Mouse (Mus musculus) heart, embryonic 14.5 days (tissue): ENCODE results near the gene Klk6. TPM values are rescaled to one million over a fixed set of nuclear protein-coding genes. Genes with fewer than 3 reads are reported as not detected.
A peak's percentile ranks its signal among the peaks of the same experiment; 100 is the strongest.

Experiments
- ATAC-seq: fragments of 200-750 bp; cut with Nextera tagmentation; 2 replicates; pipeline ENCODE4 v1.8.0; 2017; ENCODE audit warnings: low read depth, moderate TSS enrichment; ENCODE audit not compliant: insufficient number of reproducible peaks, insufficient read depth, low FRiP score
- H3K27ac ChIP-seq, 2 experiments: fragments of 200-500 bp in 1 of 2; fragments of 300-500 bp in 1 of 2; sonication (generic) in 1 of 2; replicated peaks in 1 of 2; 2 replicates each; pipeline ENCODE4 v1.5.1; 2012 to 2014; ENCODE audit warnings: low read depth in 2 of 2, low read length in 2 of 2, control low read depth in 1 of 2, mild to moderate bottlenecking in 1 of 2, mixed read lengths in 1 of 2; ENCODE audit not compliant: control insufficient read depth in 1 of 2, insufficient read depth in 1 of 2
- H3K27me3 ChIP-seq: fragments of 300-500 bp; sonication (generic); 2 replicates; pipeline ENCODE4 v1.6.1; 2014; ENCODE audit warnings: mild to moderate bottlenecking, low read length, control low read depth; ENCODE audit not compliant: control insufficient read depth, insufficient read depth
- H3K36me3 ChIP-seq: fragments of 300-500 bp; sonication (generic); 2 replicates; pipeline ENCODE4 v1.6.1; 2014; ENCODE audit warnings: mild to moderate bottlenecking, control low read depth, low read length, mixed read lengths; ENCODE audit not compliant: control insufficient read depth, insufficient read depth
- H3K4me1 ChIP-seq, 2 experiments: fragments of 200-500 bp in 1 of 2; fragments of 300-500 bp in 1 of 2; sonication (generic) in 1 of 2; 2 replicates each; pipeline ENCODE4 v1.6.1; 2012 to 2014; ENCODE audit warnings: low read length in 2 of 2, control low read depth in 1 of 2, mixed read lengths in 1 of 2; ENCODE audit not compliant: control insufficient read depth in 2 of 2, insufficient read depth in 2 of 2
- H3K4me2 ChIP-seq: fragments of 300-500 bp; sonication (generic); 2 replicates; pipeline ENCODE4 v1.6.1; 2014; ENCODE audit warnings: mild to moderate bottlenecking, low read length
- H3K4me3 ChIP-seq, 2 experiments: fragments of 200-500 bp in 1 of 2; fragments of 300-500 bp in 1 of 2; sonication (generic) in 1 of 2; 2 replicates each; pipeline ENCODE4 v1.5.1; 2012 to 2014; ENCODE audit warnings: low read length in 2 of 2, mild to moderate bottlenecking in 2 of 2, control low read depth in 1 of 2, low read depth in 1 of 2, moderate library complexity in 1 of 2; ENCODE audit not compliant: control insufficient read depth in 1 of 2, insufficient read depth in 1 of 2
- H3K9ac ChIP-seq: fragments of 300-500 bp; sonication (generic); 2 replicates; pipeline ENCODE4 v1.6.1; 2014; ENCODE audit warnings: mild to moderate bottlenecking, low read length
- H3K9me3 ChIP-seq: fragments of 300-500 bp; sonication (generic); 2 replicates; pipeline ENCODE4 v1.6.1; 2016; ENCODE audit warnings: low read length, control low read depth; ENCODE audit not compliant: control insufficient read depth
- WGBS: fragments of 180-500 bp; shearing (Covaris S2); extraction: QIAGEN DNeasy Blood & Tissue Kit; methylation state at CpG from one replicate; pipeline ENCODE4 v1.1.7; 2014; 5-methylcytosine and 5-hydroxymethylcytosine counted together
- polyA plus RNA-seq: library from polyadenylated mRNA; unstranded; fragments of >200 nt; fragmentation: Nextera tagmentation; extraction: Ambion mirVana; gene quantifications from 2 replicates; pipeline ENCODE4 v1.2.1, GENCODE M21; 2014

Gene Klk6
- polyA plus RNA-seq, 1 experiment from 2014 or later = not detected

- Histone ChIP-seq H3K27me3 (peaks cover 8% of the 10 kb centered on the region), H3K36me3 (no peaks in the 10 kb centered on the region), H3K27ac (no peak within 1 kb of the TSS), H3K4me3 (no peak within 1 kb of the TSS), H3K4me2 (no peak within 1 kb of the TSS), H3K9ac (no peak within 1 kb of the TSS), H3K9me3 (no peaks in the 10 kb centered on the region), H3K4me1 (peaks cover 0 to 4% of the 10 kb centered on the region in 2 experiments; a peak in 1 of 4 replicates)
- WGBS = 60% methylated on average over 5 of the region's 5 CpGs
- no peak for ATAC-seq
Observed at GRCm38 (mm10) chr7:43780746-43781145, 43.6 kb upstream of the Klk6 start, which contains the start of gene Klk10. Gene Klk10, plus strand, starts transcription at chr7:43781035.

DNA sequence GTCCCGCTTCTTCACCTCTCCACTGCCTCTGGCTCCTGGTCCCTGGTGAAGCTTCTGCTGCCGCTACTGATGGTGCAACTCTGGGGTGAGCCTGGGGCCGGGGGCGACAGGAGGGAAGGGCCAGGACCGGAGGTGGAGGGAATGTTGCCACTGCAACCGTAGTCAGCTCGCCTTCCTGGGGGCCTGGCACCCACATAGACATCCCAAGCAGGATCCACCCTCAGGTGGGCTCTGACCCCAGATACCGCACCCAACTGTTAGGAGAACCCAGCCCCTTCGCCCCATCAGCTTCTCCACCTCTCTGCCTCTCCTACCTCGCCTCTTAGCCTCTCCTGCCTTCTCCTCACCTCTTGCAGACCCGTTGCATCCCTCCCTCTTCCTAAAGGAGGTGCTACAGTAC, 42.8 kb upstream of the Klk6 start:
- H3K4me2 ChIP-seq = no peak overlapping the region
- WGBS = 80% methylated on average over 10 of the region's 11 CpGs
- peaks cover 0 to 4% of the 10 kb centered on the region in 2 experiments; a peak in 1 of 4 replicates for H3K4me1 ChIP-seq
- H3K9ac ChIP-seq = no peak overlapping the region
- H3K36me3 ChIP-seq = no peaks in the 10 kb centered on the region
- H3K27me3 ChIP-seq = peaks cover 8% of the 10 kb centered on the region
- no peak overlapping the region for H3K4me3 ChIP-seq
- ATAC-seq = no peak
- no peak overlapping the region for H3K27ac ChIP-seq
- no peaks in the 10 kb centered on the region for H3K9me3 ChIP-seq

GRCm38 (mm10) chr7:43782275-43783265, 41.7 kb upstream of the Klk6 start:
- no peaks in the 10 kb centered on the region for H3K36me3 ChIP-seq
- peak overlapping the region; percentile 17 to 23; a peak in 3 of 4 replicates for H3K4me3 ChIP-seq
- no peak overlapping the region for H3K27ac ChIP-seq
- peaks cover 8% of the 10 kb centered on the region for H3K27me3 ChIP-seq
- H3K4me2 ChIP-seq = peak overlapping the region; percentile 62
- peak overlapping the region; percentile 47; the same call in 1 of the 2 replicates for H3K9ac ChIP-seq
- peaks cover 0 to 4% of the 10 kb centered on the region in 2 experiments; a peak in 1 of 4 replicates for H3K4me1 ChIP-seq
- H3K9me3 ChIP-seq = no peaks in the 10 kb centered on the region
- no peak for ATAC-seq
- 8% methylated on average over 36 of the region's 36 CpGs for WGBS

DNA sequence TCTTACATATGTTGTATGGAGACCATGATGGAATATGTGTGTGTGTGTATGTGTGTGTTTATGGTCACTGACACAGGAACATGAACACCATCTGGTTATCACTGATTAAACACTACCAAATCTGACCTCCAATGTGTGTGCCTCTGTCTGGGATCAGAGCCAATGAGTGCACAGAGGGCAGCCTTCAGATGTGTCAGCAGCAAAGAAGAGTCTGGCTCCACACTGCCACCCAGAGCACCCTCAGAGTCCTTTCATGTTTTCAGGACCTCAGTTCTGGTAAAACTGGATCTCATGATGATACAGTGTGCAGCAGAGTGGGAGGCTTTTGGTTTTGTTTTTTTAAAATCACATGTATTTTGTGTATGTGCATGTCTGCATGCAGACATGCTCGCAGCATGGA, 39.0 kb upstream of the Klk6 start:
- H3K36me3 ChIP-seq = no peaks in the 10 kb centered on the region
- no peak overlapping the region for H3K4me3 ChIP-seq
- no peak overlapping the region for H3K9ac ChIP-seq
- H3K4me2 ChIP-seq = no peak overlapping the region
- 88% methylated on average over 1 of the region's 1 CpGs for WGBS
- H3K27ac ChIP-seq = no peak overlapping the region
- peaks cover 0 to 4% of the 10 kb centered on the region in 2 experiments; a peak in 1 of 4 replicates for H3K4me1 ChIP-seq
- peaks cover 8% of the 10 kb centered on the region for H3K27me3 ChIP-seq
- H3K9me3 ChIP-seq = no peaks in the 10 kb centered on the region
- ATAC-seq = no peak

DNA sequence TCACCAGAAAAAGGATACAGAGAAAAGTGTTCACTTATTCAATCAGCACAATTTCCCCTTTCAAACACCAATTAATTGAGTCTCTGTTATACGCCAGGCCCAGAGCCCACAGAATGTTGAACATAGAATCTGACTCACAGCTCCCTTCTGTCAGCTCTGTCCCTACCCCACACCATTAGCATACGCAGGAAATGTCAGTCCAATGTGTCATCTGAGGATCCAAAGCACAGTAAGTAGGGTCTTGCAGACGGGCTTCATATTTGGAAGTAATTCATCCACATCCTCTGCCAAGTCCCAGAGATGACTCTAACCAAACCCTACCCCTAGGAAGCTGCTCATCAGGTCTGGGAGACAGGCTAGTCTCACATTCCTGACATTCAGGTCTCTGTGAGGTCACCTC, 36.2 kb upstream of the Klk6 start:
- Histone ChIP-seq H3K9ac (no peak overlapping the region), H3K36me3 (no peaks in the 10 kb centered on the region), H3K4me2 (no peak overlapping the region), H3K9me3 (no peaks in the 10 kb centered on the region), H3K27me3 (peaks cover 5% of the 10 kb centered on the region), H3K4me3 (no peak overlapping the region), H3K27ac (no peak overlapping the region), H3K4me1 (no peaks in the 10 kb centered on the region)
- 68% methylated on average over 3 of the region's 3 CpGs for WGBS
- no peak for ATAC-seq

DNA sequence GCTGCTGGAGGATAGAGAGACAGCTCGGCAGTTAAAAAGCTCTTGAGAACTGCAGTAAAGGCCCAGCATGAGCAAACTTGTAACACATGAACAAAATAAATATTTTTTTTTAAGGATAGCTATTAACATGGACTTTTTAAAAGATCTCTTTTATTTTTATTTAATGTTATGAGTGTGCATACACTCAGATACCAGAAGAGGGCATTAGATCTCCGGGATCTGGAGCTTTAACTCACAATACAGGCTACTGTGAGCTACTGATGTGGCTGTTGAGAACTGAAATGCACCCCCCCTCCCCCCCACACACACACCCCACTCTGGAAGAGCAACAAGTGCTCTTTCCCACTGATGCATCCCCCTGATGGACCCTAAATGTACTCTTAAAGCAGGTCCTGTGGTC, 35.0 kb upstream of the Klk6 start:
- no peak for ATAC-seq
- H3K4me3 ChIP-seq = no peak overlapping the region
- H3K27ac ChIP-seq = no peak overlapping the region
- no peak overlapping the region for H3K9ac ChIP-seq
- no peaks in the 10 kb centered on the region for H3K27me3 ChIP-seq
- no peaks in the 10 kb centered on the region for H3K36me3 ChIP-seq
- 76% methylated on average over 2 of the region's 2 CpGs for WGBS
- H3K4me2 ChIP-seq = no peak overlapping the region
- H3K4me1 ChIP-seq = no peaks in the 10 kb centered on the region
- no peaks in the 10 kb centered on the region for H3K9me3 ChIP-seq

DNA sequence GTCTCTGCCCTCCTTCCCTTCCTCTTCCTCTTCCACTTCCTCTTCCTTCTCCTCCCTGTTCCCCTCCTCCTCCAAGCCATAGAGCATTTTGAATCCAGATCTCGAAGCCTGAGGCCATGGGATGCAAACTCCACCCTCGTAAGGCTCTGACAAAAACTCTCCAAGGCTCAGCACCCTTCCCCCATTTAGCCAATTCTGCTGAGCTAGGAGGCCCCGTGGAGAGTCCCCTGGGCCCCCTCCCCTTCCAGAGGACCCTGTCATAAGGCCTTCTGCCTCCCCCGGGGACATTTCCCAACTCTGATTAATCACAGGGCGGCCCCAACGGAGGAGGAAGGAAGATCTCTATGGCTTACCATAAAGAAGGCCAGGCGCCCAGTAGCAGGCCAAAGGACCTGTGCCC, 32.7 kb upstream of the Klk6 start, which contains the start of gene Klk9:
Gene Klk9, plus strand, starts transcription at position 301 of the 400 bp plus-strand sequence.
- H3K4me2 ChIP-seq = no peak within 1 kb of the TSS
- H3K27ac ChIP-seq = no peak within 1 kb of the TSS
- H3K9me3 ChIP-seq = no peaks in the 10 kb centered on the region
- no peak within 1 kb of the TSS for H3K4me3 ChIP-seq
- H3K27me3 ChIP-seq = peaks cover 11% of the 10 kb centered on the region
- 66% methylated on average over 7 of the region's 7 CpGs for WGBS
- no peak within 1 kb of the TSS for H3K9ac ChIP-seq
- H3K36me3 ChIP-seq = no peaks in the 10 kb centered on the region
- ATAC-seq = no peak
- H3K4me1 ChIP-seq = peaks cover 4 to 7% of the 10 kb centered on the region in 2 experiments; a peak in 2 of 4 replicates
